Mouse (Mus musculus) cerebellum, adult 11-12 months (tissue): ENCODE measurements around the gene Cyb5r1.
A peak's percentile ranks its signal among the peaks of the same experiment; 100 is the strongest.

Source experiments
- DNase-seq: peaks from one replicate; pipeline ENCODE4 v3.0.0; 2022

Cyb5r1 gene

GRCm38 (mm10) chr1:134405509-134406413 lies at the start of gene Cyb5r1:
Cyb5r1 (plus strand) TSS chr1:134405559.
- peak; percentile 69 for DNase-seq

GRCm38 (mm10) chr1:134357461-134357860 lies 47.9 kb upstream of the Cyb5r1 start:
- DNase-seq, result no peak

GRCm38 (mm10) chr1:134360656-134361055 lies 44.7 kb upstream of the Cyb5r1 start:
- DNase-seq, result no peak

GRCm38 (mm10) chr1:134361195-134361856 lies 44.0 kb upstream of the Cyb5r1 start:
- no peak for DNase-seq

- DNase-seq, result peak; percentile 96
Measured at GRCm38 (mm10) chr1:134361857-134362212, 43.5 kb upstream of the Cyb5r1 start, which contains the start of gene Tmem183a. Tmem183a (minus strand) TSS chr1:134361979.

- no peak for DNase-seq
Measured at GRCm38 (mm10) chr1:134363194-134363593, 42.2 kb upstream of the Cyb5r1 start.

- no peak for DNase-seq
Measured at GRCm38 (mm10) chr1:134365491-134365890, 39.9 kb upstream of the Cyb5r1 start.

- DNase-seq, result no peak
Measured at GRCm38 (mm10) chr1:134368777-134369337, 36.5 kb upstream of the Cyb5r1 start.

- DNase-seq, result no peak
Measured at GRCm38 (mm10) chr1:134374124-134374523, 31.2 kb upstream of the Cyb5r1 start.

- no peak for DNase-seq
Measured at GRCm38 (mm10) chr1:134381051-134381450, 24.3 kb upstream of the Cyb5r1 start.

- DNase-seq, result no peak
Measured at GRCm38 (mm10) chr1:134381795-134382625, 23.3 kb upstream of the Cyb5r1 start.

GRCm38 (mm10) chr1:134384581-134384980 lies 20.8 kb upstream of the Cyb5r1 start:
- DNase-seq, result no peak

GRCm38 (mm10) chr1:134385176-134385575 lies 20.2 kb upstream of the Cyb5r1 start:
- DNase-seq, result no peak

GRCm38 (mm10) chr1:134385666-134386065 lies 19.7 kb upstream of the Cyb5r1 start, which contains the start of gene 4933406M09Rik:
4933406M09Rik (plus strand) TSS chr1:134385940.
- DNase-seq, result no peak

- DNase-seq, result no peak
Measured at GRCm38 (mm10) chr1:134393827-134394226, 11.5 kb upstream of the Cyb5r1 start.

GRCm38 (mm10) chr1:134398210-134398609 lies 7.1 kb upstream of the Cyb5r1 start:
- no peak for DNase-seq

GRCm38 (mm10) chr1:134399735-134400134 lies 5.6 kb upstream of the Cyb5r1 start:
- DNase-seq, result no peak

- no peak for DNase-seq
Measured at GRCm38 (mm10) chr1:134406414-134406771, 1.0 kb downstream of the Cyb5r1 start.

GRCm38 (mm10) chr1:134408080-134408479 lies 2.7 kb downstream of the Cyb5r1 start:
- no peak for DNase-seq

- no peak for DNase-seq
Measured at GRCm38 (mm10) chr1:134411706-134412629, 6.6 kb downstream of the Cyb5r1 start.

GRCm38 (mm10) chr1:134414038-134414437 lies 8.7 kb downstream of the Cyb5r1 start:
- no peak for DNase-seq
